Mouse (Mus musculus): ENCODE results near the gene Pus1.
A peak's percentile ranks its signal among the peaks of the same experiment; 100 is the strongest.

GRCm38 (mm10) chr5:110808061-110808631 lies 27.7 kb upstream of the Pus1 start:
- TF ChIP-seq POLR2A (IDR thresholded peaks at IDR 0.05; ENCODE audit: extremely low read depth, insufficient read depth, low read length), result peak; percentile 46; the same call in 1 of the 2 replicates
- TF ChIP-seq CTCF (IDR thresholded peaks at IDR 0.05; ENCODE audit: low read depth, low read length), result no peak

Data from liver, adult 2 months (tissue).